Mouse (Mus musculus) heart, embryonic 13.5 days (tissue): ENCODE measurements around the gene Abca8b. TPM values are rescaled to one million over a fixed set of nuclear protein-coding genes. Genes with fewer than 3 reads are reported as not detected.
A peak's percentile ranks its signal among the peaks of the same experiment; 100 is the strongest.
"Not testable (repeated sequence)": the region's sequence is repeated elsewhere in the genome, so short reads cannot be mapped to it uniquely, and the experiment has no call there.

Experiments
- ATAC-seq: fragments of 200-750 bp; cut with Nextera tagmentation; 2 replicates; pipeline ENCODE4 v1.8.0; 2017; ENCODE audit warnings: moderate TSS enrichment; ENCODE audit not compliant: insufficient number of reproducible peaks, low FRiP score, low TSS enrichment; ENCODE audit errors: extremely low read depth
- H3K27ac ChIP-seq: fragments of 300-500 bp; sonication (generic); replicated peaks from 2 replicates; pipeline ENCODE4 v1.5.1; 2015; ENCODE audit warnings: moderate library complexity, mild to moderate bottlenecking, inconsistent platforms
- H3K27me3 ChIP-seq: fragments of 300-500 bp; sonication (generic); replicated peaks from 2 replicates; pipeline ENCODE4 v1.6.1; 2015; ENCODE audit warnings: mild to moderate bottlenecking, inconsistent platforms
- H3K36me3 ChIP-seq: fragments of 300-500 bp; sonication (generic); 2 replicates; pipeline ENCODE4 v1.6.1; 2015; ENCODE audit warnings: mild to moderate bottlenecking, inconsistent platforms
- H3K4me1 ChIP-seq: fragments of 300-500 bp; sonication (generic); 2 replicates; pipeline ENCODE4 v1.6.1; 2015; ENCODE audit warnings: inconsistent platforms
- H3K4me2 ChIP-seq: fragments of 300-500 bp; sonication (generic); 2 replicates; pipeline ENCODE4 v1.6.1; 2015; ENCODE audit warnings: inconsistent platforms, mild to moderate bottlenecking, moderate library complexity
- H3K4me3 ChIP-seq: fragments of 300-500 bp; sonication (generic); 2 replicates; pipeline ENCODE4 v1.5.1; 2015; ENCODE audit warnings: moderate library complexity, mild to moderate bottlenecking, inconsistent platforms
- H3K9ac ChIP-seq: fragments of 300-500 bp; sonication (generic); 2 replicates; pipeline ENCODE4 v1.6.1; 2015; ENCODE audit warnings: inconsistent platforms, mild to moderate bottlenecking, moderate library complexity
- H3K9me3 ChIP-seq: fragments of 300-500 bp; sonication (generic); 2 replicates; pipeline ENCODE4 v1.6.1; 2016; ENCODE audit warnings: inconsistent platforms
- WGBS: fragments of 180-500 bp; shearing (Covaris S2); methylation state at CpG from one replicate; pipeline ENCODE4 v1.1.7; 2015; ENCODE audit warnings: mixed read lengths; 5-methylcytosine and 5-hydroxymethylcytosine counted together
- polyA plus RNA-seq: library from polyadenylated mRNA; unstranded; fragments of >200 nt; fragmentation: Nextera tagmentation; extraction: Ambion mirVana; gene quantifications from 2 replicates; pipeline ENCODE4 v1.2.1, GENCODE M21; 2015

Gene Abca8b
- polyA plus RNA-seq, 1 experiment from 2014 or later = 0.45 TPM

- H3K4me2 ChIP-seq = no peak overlapping the region
- peaks cover 8% of the 10 kb centered on the region; the same call in 1 of the 2 replicates for H3K36me3 ChIP-seq
- no peaks in the 10 kb centered on the region for H3K27me3 ChIP-seq
- no peak overlapping the region for H3K27ac ChIP-seq
- WGBS = 64% methylated on average over 4 of the region's 4 CpGs
- no peak for ATAC-seq
- no peak overlapping the region for H3K4me3 ChIP-seq
- no peaks in the 10 kb centered on the region for H3K4me1 ChIP-seq
- H3K9ac ChIP-seq = no peak overlapping the region
- H3K9me3 ChIP-seq = peaks cover 15% of the 10 kb centered on the region
Measured at GRCm38 (mm10) chr11:109970521-109970920, 25.1 kb downstream of the Abca8b start.

GRCm38 (mm10) chr11:109961495-109962492, 33.9 kb downstream of the Abca8b start:
- no peak for ATAC-seq
- Histone ChIP-seq H3K4me1 (no peaks in the 10 kb centered on the region), H3K9me3 (no peaks in the 10 kb centered on the region), H3K4me3 (no peak overlapping the region), H3K9ac (no peak overlapping the region), H3K4me2 (no peak overlapping the region), H3K27me3 (no peaks in the 10 kb centered on the region), H3K36me3 (no peaks in the 10 kb centered on the region), H3K27ac (no peak overlapping the region)
- WGBS = 74% methylated on average over 4 of the region's 4 CpGs

- H3K9me3 ChIP-seq = no peaks in the 10 kb centered on the region
- 59% methylated on average over 1 of the region's 1 CpGs for WGBS
- no peaks in the 10 kb centered on the region for H3K36me3 ChIP-seq
- H3K4me3 ChIP-seq = no peak overlapping the region
- no peak overlapping the region for H3K9ac ChIP-seq
- no peak overlapping the region for H3K4me2 ChIP-seq
- no peak for ATAC-seq
- H3K27me3 ChIP-seq = no peaks in the 10 kb centered on the region
- H3K4me1 ChIP-seq = no peaks in the 10 kb centered on the region
- no peak overlapping the region for H3K27ac ChIP-seq
Measured at GRCm38 (mm10) chr11:109955185-109955584, 40.5 kb downstream of the Abca8b start.

- Histone ChIP-seq H3K4me2 (no peak overlapping the region), H3K36me3 (no peaks in the 10 kb centered on the region), H3K4me3 (no peak overlapping the region), H3K9ac (no peak overlapping the region), H3K27ac (no peak overlapping the region), H3K4me1 (no peaks in the 10 kb centered on the region), H3K9me3 (no peaks in the 10 kb centered on the region), H3K27me3 (no peaks in the 10 kb centered on the region)
- 81% methylated on average over 5 of the region's 5 CpGs for WGBS
- no peak for ATAC-seq
Measured at GRCm38 (mm10) chr11:109936915-109937314, 58.7 kb downstream of the Abca8b start.

- not testable (repeated sequence) for ATAC-seq, H3K4me3 ChIP-seq, H3K4me2 ChIP-seq, H3K27me3 ChIP-seq, H3K27ac ChIP-seq, H3K9ac ChIP-seq, H3K4me1 ChIP-seq, H3K36me3 ChIP-seq, H3K9me3 ChIP-seq
- WGBS = 70% methylated on average over 4 of the region's 4 CpGs
Measured at GRCm38 (mm10) chr11:109933207-109933606, 62.4 kb downstream of the Abca8b start.

- Histone ChIP-seq H3K36me3 (no peaks in the 10 kb centered on the region), H3K9ac (no peak overlapping the region), H3K9me3 (no peaks in the 10 kb centered on the region), H3K27me3 (no peaks in the 10 kb centered on the region), H3K27ac (no peak overlapping the region), H3K4me3 (no peak overlapping the region), H3K4me1 (peaks cover 11% of the 10 kb centered on the region), H3K4me2 (no peak overlapping the region)
- ATAC-seq = no peak
- WGBS = 77% methylated on average over 2 of the region's 2 CpGs
Measured at GRCm38 (mm10) chr11:109928489-109928888, 67.2 kb downstream of the Abca8b start.

- Histone ChIP-seq H3K4me2 (no peak overlapping the region), H3K9ac (no peak overlapping the region), H3K9me3 (no peaks in the 10 kb centered on the region), H3K27ac (0 out of 2 replicates have a peak overlapping the region, but pooled peaks have one; percentile 20), H3K4me1 (peaks cover 11% of the 10 kb centered on the region), H3K36me3 (no peaks in the 10 kb centered on the region), H3K27me3 (no peaks in the 10 kb centered on the region), H3K4me3 (no peak overlapping the region)
- 39% methylated on average over 7 of the region's 7 CpGs for WGBS
- no peak for ATAC-seq
Measured at GRCm38 (mm10) chr11:109926718-109927680, 68.6 kb downstream of the Abca8b start.

GRCm38 (mm10) chr11:109922236-109922635, 73.4 kb downstream of the Abca8b start:
- Histone ChIP-seq H3K36me3 (no peaks in the 10 kb centered on the region), H3K4me2 (no peak overlapping the region), H3K4me1 (peaks cover 8% of the 10 kb centered on the region), H3K4me3 (no peak overlapping the region), H3K27ac (no peak overlapping the region), H3K9ac (no peak overlapping the region), H3K9me3 (no peaks in the 10 kb centered on the region), H3K27me3 (no peaks in the 10 kb centered on the region)
- WGBS = 68% methylated on average over 3 of the region's 3 CpGs
- no peak for ATAC-seq

- H3K27me3 ChIP-seq = no peaks in the 10 kb centered on the region
- no peak overlapping the region for H3K4me2 ChIP-seq
- no peak for ATAC-seq
- no peak overlapping the region for H3K9ac ChIP-seq
- no peaks in the 10 kb centered on the region for H3K36me3 ChIP-seq
- H3K9me3 ChIP-seq = no peaks in the 10 kb centered on the region
- H3K4me3 ChIP-seq = no peak overlapping the region
- H3K4me1 ChIP-seq = no peaks in the 10 kb centered on the region
- 69% methylated on average over 2 of the region's 2 CpGs for WGBS
- H3K27ac ChIP-seq = no peak overlapping the region
Measured at GRCm38 (mm10) chr11:109919480-109919879, 76.2 kb downstream of the Abca8b start.

- Histone ChIP-seq H3K4me1 (no peaks in the 10 kb centered on the region), H3K4me2 (no peak overlapping the region), H3K9ac (no peak overlapping the region), H3K27ac (no peak overlapping the region), H3K4me3 (no peak overlapping the region), H3K36me3 (no peaks in the 10 kb centered on the region), H3K9me3 (no peaks in the 10 kb centered on the region), H3K27me3 (no peaks in the 10 kb centered on the region)
- no peak for ATAC-seq
- 70% methylated on average over 10 of the region's 10 CpGs for WGBS
Measured at GRCm38 (mm10) chr11:109916654-109917053, 79.0 kb downstream of the Abca8b start.

GRCm38 (mm10) chr11:109913156-109913555, 82.5 kb downstream of the Abca8b start:
- WGBS = 77% methylated on average over 8 of the region's 8 CpGs
- ATAC-seq = not testable (repeated sequence)

More at GRCm38 (mm10) chr11:109913156-109913555, 82.5 kb downstream of the Abca8b start:
- not testable (repeated sequence) for H3K4me2 ChIP-seq, H3K9me3 ChIP-seq, H3K27ac ChIP-seq, H3K9ac ChIP-seq, H3K4me1 ChIP-seq, H3K27me3 ChIP-seq, H3K4me3 ChIP-seq, H3K36me3 ChIP-seq
